8 mouse cellular contexts compared by ENCODE assay signal in genomic region chrX:134585103-134586002, GRCm38 (mm10). TPM values are rescaled to one million over a fixed set of nuclear protein-coding genes. Genes with fewer than 3 reads are reported as not detected.
DNase-seq lines count a peak whose midpoint lies in the region; ATAC-seq lines count a peak whose summit lies in the region.

Rpl36a (plus strand) TSS chrX:134585654.

- ATAC-seq in intestine, embryonic 14.5 days (replicated peaks; ENCODE audit: low FRiP score, low TSS enrichment, low read depth), result peak; percentile 95

- WGBS in intestine, embryonic 14.5 days, result 15% methylated on average over 45 of the region's 45 CpGs

- no peaks in the 10 kb centered on the region for H3K9me3 ChIP-seq in intestine, embryonic 14.5 days (ENCODE audit: control insufficient read depth, low read length)

- DNase-seq in adrenal gland, adult 18-20 months (ENCODE audit: low spot score in 2 of 2), result peak; percentile 80 to 84
- peak; percentile 92 for DNase-seq in embryo, embryonic 11 days
- DNase-seq in gastrocnemius, postnatal 25 days, result peak; percentile 84
- peak; percentile 88 for DNase-seq in intestine, embryonic 14.5 days (ENCODE audit: low spot score)
- peak; percentile 91 to 94 for DNase-seq in left cerebral cortex, postnatal 14 days (ENCODE audit: low spot score in 2 of 2)
- peak; percentile 94 for DNase-seq in mesoderm, embryonic 11.5 days (ENCODE audit: low read depth, low spot score)
- peak; percentile 85 to 88 for DNase-seq in right cerebral cortex, postnatal 36 days (ENCODE audit: low spot score in 2 of 2)
- peak; percentile 87 for DNase-seq in yolk sac, embryonic 10.5 days (ENCODE audit: low spot score)

- peak within 1 kb of the TSS; percentile 74 for H3K9ac ChIP-seq in intestine, embryonic 14.5 days (ENCODE audit: low read length)

- H3K4me3 ChIP-seq in intestine, embryonic 14.5 days (ENCODE audit: low read depth, low read length), result peak within 1 kb of the TSS; percentile 52

- no peaks in the 10 kb centered on the region for H3K27me3 ChIP-seq in intestine, embryonic 14.5 days (replicated peaks; ENCODE audit: control insufficient read depth, insufficient read depth, low read length)

- H3K4me1 ChIP-seq in intestine, embryonic 14.5 days (replicated peaks; ENCODE audit: control insufficient read depth, insufficient read depth, low read length), result no peaks in the 10 kb centered on the region

- peaks cover 7% of the 10 kb centered on the region for H3K36me3 ChIP-seq in intestine, embryonic 14.5 days (ENCODE audit: control insufficient read depth, insufficient read depth, low read length)

- H3K4me2 ChIP-seq in intestine, embryonic 14.5 days (ENCODE audit: low read length), result peak within 1 kb of the TSS; percentile 66

- peak within 1 kb of the TSS; percentile 72 for H3K27ac ChIP-seq in intestine, embryonic 14.5 days (ENCODE audit: low read depth)

- intact Hi-C loops in left cerebral cortex, postnatal 14 days (cut with DNase I), result no loop called here

RNA-seq across cellular contexts. Expression of gene Rpl36a, which starts in this region (rescaled TPM):
- total RNA-seq in adrenal gland, adult 18-20 months (2021), result 100 to 1,000 TPM; 229 to 239 TPM
- total RNA-seq in gastrocnemius, postnatal 25 days (2021), result 100 to 1,000 TPM in 1 of 2 experiments, 10 to 100 TPM in 1; 87.8 to 120 TPM
- 523 and 609 TPM in 2 replicates for polyA plus RNA-seq in intestine, embryonic 14.5 days (2014; fragmentation: Nextera tagmentation; extraction: Ambion mirVana)
- total RNA-seq in left cerebral cortex, postnatal 14 days (2021), result 100 to 1,000 TPM; 118 to 132 TPM

Comparison
In these comparisons a context has a peak if more than half of its experiments do, and no peak if none do; other contexts are left out.
1. Peak in every context shown above with its lines: DNase-seq, ATAC-seq, H3K4me3 ChIP-seq and H3K27ac ChIP-seq.